Mouse (Mus musculus) urinary bladder, postnatal 0 days (tissue): ENCODE measurements around the gene Arhgef40. TPM values are rescaled to one million over a fixed set of nuclear protein-coding genes. Genes with fewer than 3 reads are reported as not detected.

Experiments used
- polyA plus RNA-seq: library from polyadenylated mRNA; unstranded; fragments of >200 nt; fragmentation: Nextera tagmentation; extraction: Ambion mirVana; gene quantifications from 2 replicates; pipeline ENCODE4 v1.2.1, GENCODE M21; 2015

Gene Arhgef40
- polyA plus RNA-seq: 39.6 and 42.7 TPM in 2 replicates

DNA sequence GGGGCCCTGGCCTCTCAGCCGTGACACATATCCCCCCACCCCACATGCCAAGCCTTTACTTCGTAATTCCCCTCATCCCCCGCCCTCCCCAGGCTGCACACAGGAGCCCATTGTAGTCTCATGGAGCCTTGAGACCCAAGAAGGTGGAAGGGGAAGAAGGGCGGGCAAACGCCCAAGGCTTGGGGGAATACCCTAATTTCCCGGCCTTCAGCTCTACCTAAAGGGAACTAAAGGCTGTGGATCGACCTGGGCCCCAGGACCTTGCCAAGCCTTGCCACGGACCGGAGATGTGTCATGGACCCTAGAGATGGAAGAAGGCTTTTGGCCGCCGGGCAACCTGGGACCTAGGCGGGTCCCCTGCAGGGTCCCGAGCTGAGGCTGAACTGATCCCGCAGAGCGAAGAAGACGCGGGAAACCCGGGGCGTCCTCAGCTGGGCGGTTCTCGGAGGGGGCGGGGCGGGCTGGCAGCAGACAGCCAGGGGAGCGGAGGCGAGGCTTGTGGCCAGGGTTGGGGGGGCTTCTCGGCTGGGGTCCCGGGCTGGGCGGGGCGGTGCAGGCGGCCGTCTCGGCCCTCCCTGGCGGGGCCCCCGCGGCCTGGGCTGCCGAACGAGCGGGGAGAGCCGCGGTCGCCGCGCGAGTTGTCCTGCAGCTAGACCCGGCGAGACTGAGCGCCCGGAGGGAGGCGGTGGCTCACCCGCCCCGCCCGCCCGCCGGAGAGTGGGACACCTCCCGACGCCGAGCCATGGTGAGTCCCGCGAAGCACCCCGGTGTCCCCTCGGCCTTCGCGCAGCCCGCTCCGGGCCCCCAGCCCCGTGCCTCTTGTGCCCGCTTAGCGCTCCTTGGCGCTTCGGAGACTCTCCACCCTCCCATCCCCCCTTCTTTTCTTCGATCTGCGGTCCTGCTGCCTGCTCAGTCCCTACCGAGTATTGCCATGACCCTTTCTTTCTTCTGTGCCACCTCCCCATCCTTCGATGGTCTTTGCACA lies at the start of gene Arhgef40:
TSS of gene Arhgef40 (plus strand) at position 473 of the 985 bp plus-strand sequence.

GRCm38 (mm10) chr14:52015445-52016100 lies 31.1 kb downstream of the Arhgef40 start, which contains the start of gene Tmem253:
Tmem253 (plus strand) TSS chr14:52015658.

DNA sequence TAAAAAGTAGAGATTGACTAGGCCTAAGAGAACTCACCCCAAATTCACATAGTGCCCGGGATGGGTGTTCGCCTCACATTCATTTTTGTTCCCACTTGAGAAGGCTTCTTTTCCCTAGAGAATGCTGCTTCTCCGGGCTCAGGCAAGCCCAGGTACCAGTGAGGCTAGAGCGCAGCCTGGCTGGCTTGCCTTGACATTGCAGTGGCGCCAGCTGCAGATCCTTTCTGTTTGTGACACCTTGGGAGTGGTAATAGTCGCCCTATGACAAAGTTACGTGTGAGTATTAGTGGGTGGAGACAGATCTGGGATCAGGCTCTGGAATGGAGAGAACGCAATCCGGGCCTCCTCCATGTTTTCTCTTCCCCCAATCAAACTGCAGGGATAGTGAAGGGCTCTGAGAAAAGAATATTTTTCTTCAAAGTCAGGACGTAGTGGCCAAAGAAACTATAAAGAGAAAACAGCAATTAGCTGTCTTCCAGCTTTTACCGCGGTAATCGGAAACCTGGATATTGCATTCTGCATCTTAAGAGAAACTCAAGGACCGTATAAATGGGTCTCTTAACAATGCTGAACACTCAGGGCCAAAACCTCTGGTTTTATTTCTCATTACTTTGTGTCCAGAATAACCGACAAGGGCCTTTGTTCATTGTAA lies 36.1 kb downstream of the Arhgef40 start, which contains the start of gene Zfp219:
TSS of gene Zfp219 (minus strand) at position 248 of the 652 bp plus-strand sequence.

GRCm38 (mm10) chr14:52042359-52042758 lies 57.8 kb downstream of the Arhgef40 start, which contains the start of gene Olfr221:
Olfr221 (minus strand) TSS chr14:52042459.

Other genes starting within 250 kb of the Arhgef40 start
- gene Ang4, start 211.1 kb upstream of the Arhgef40 start, polyA plus RNA-seq: not detected in 2 replicates
- not detected in 2 replicates for gene AY358078, start 184.7 kb upstream of the Arhgef40 start, polyA plus RNA-seq
- not detected in 2 replicates for gene Ear6, start 131.0 kb upstream of the Arhgef40 start, polyA plus RNA-seq
- 21.3 and 24.1 TPM in 2 replicates for gene Mettl17, start 99.9 kb upstream of the Arhgef40 start, polyA plus RNA-seq
- 0.15 and 0.16 TPM in 2 replicates for gene Slc39a2, start 91.8 kb upstream of the Arhgef40 start, polyA plus RNA-seq
- 402 and 463 TPM in 2 replicates for gene Ndrg2, start 70.6 kb upstream of the Arhgef40 start, polyA plus RNA-seq
- gene Tppp2, start 66.3 kb upstream of the Arhgef40 start, polyA plus RNA-seq: not detected in 2 replicates
- 0.36 and 0.43 TPM in 2 replicates for gene Rnase13, start 61.9 kb upstream of the Arhgef40 start, polyA plus RNA-seq
- gene Tmem253, start 30.9 kb downstream of the Arhgef40 start, polyA plus RNA-seq: 0.26 and 0.52 TPM in 2 replicates
- 17.9 and 18.7 TPM in 2 replicates for gene Zfp219, start 36.0 kb downstream of the Arhgef40 start, polyA plus RNA-seq
- gene Olfr221, start 57.7 kb downstream of the Arhgef40 start, polyA plus RNA-seq: not detected in 2 replicates
- gene Hnrnpc, start 119.3 kb downstream of the Arhgef40 start, polyA plus RNA-seq: 147 and 186 TPM in 2 replicates
- 24.1 and 25.7 TPM in 2 replicates for gene Rpgrip1, start 126.0 kb downstream of the Arhgef40 start, polyA plus RNA-seq
- 17.2 and 20.5 TPM in 2 replicates for gene Supt16, start 212.7 kb downstream of the Arhgef40 start, polyA plus RNA-seq